Mouse (Mus musculus): Measurements from ENCODE around the gene Dnaic1. TPM values are rescaled to one million over a fixed set of nuclear protein-coding genes. Genes with fewer than 3 reads are reported as not detected.

Dnaic1 gene
- total and polyA plus RNA-seq, 2 experiments from 2014 or later, result 2.8 to 4.9 TPM

GRCm38 (mm10) chr4:41633001-41633400 is 63.4 kb downstream of the Dnaic1 start:
- no peak overlapping the region for H3K4me3 ChIP-seq (ENCODE audit: low read depth, low read length)
- DNase-seq (no peak), ATAC-seq (no peak)
- peaks cover 15% of the 10 kb centered on the region for H3K4me1 ChIP-seq (ENCODE audit: insufficient read depth)
- no peaks in the 10 kb centered on the region for H3K9me3 ChIP-seq (ENCODE audit: low read length)
- no peak overlapping the region for H3K4me2 ChIP-seq (ENCODE audit: low read depth)
- no peaks in the 10 kb centered on the region; the same call in 1 of the 2 replicates for H3K36me3 ChIP-seq (ENCODE audit: insufficient read depth)
- TF ChIP-seq CTCF (IDR thresholded peaks at IDR 0.05; ENCODE audit: low read depth), result no peak
- no peaks in the 10 kb centered on the region for H3K27me3 ChIP-seq (ENCODE audit: insufficient read depth, low read length)
- no peak overlapping the region for H3K9ac ChIP-seq
- 74% methylated on average over 9 of the region's 9 CpGs for WGBS
- no peak overlapping the region for H3K27ac ChIP-seq (ENCODE audit: low read depth, low read length)

DNA sequence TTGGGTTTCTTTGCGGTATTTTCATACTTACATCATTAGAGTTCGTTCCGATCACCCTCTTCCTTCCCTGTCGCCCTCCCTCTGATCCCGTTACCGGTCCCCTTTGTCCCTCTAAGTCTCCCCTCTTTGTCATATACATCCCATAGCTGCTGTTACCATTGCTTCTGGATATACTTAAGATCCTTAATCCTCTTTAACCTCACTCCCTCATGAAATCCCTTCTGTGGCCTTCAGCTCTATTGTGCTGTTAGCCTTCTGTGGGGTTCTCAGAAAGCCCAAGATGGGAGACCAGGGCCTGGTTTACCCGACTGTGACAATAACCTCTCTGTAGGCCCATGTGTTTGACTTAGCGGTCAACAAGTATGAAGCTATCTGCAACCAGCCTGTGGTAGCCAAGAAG is 65.1 kb downstream of the Dnaic1 start:
- H3K9me3 ChIP-seq (ENCODE audit: low read length), result no peaks in the 10 kb centered on the region
- DNase-seq (no peak), ATAC-seq (no peak)
- no peaks in the 10 kb centered on the region; the same call in 1 of the 2 replicates for H3K36me3 ChIP-seq (ENCODE audit: insufficient read depth)
- TF ChIP-seq CTCF (IDR thresholded peaks at IDR 0.05; ENCODE audit: low read depth), result no peak
- H3K27me3 ChIP-seq (ENCODE audit: insufficient read depth, low read length), result no peaks in the 10 kb centered on the region
- no peak overlapping the region for H3K9ac ChIP-seq
- 50% methylated on average over 8 of the region's 8 CpGs for WGBS
- H3K27ac ChIP-seq (ENCODE audit: low read depth, low read length), result no peak overlapping the region
- no peak overlapping the region for H3K4me3 ChIP-seq (ENCODE audit: low read depth, low read length)
- no peak overlapping the region for H3K4me2 ChIP-seq (ENCODE audit: low read depth)
- peaks cover 21% of the 10 kb centered on the region for H3K4me1 ChIP-seq (ENCODE audit: insufficient read depth)

DNA sequence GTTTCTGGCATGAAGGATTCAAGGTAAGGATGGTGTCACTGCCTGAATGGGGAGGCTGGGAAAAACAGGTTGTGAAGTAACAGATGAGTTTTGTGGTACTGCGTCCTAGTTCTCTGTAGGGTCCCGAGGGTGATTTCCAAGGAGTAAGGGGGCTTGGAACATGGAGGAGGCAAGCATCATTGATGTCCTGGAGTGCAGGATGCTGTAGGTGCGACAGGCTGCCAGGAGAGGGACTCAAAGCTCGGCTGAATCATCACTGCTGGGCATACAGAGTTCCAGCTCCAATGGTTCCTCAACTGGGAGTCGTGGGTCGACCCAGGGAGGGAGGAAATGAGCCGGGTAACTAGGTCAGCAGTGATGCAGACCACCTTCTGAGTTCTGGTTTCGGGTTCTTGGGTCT is 65.6 kb downstream of the Dnaic1 start:
- no peaks in the 10 kb centered on the region for H3K9me3 ChIP-seq (ENCODE audit: low read length)
- no peaks in the 10 kb centered on the region; the same call in 1 of the 2 replicates for H3K36me3 ChIP-seq (ENCODE audit: insufficient read depth)
- H3K9ac ChIP-seq, result no peak overlapping the region
- no peak overlapping the region for H3K27ac ChIP-seq (ENCODE audit: low read depth, low read length)
- DNase-seq, result no peak
- TF ChIP-seq CTCF (IDR thresholded peaks at IDR 0.05; ENCODE audit: low read depth), result 0 out of 2 replicates have a peak, but pooled peaks have one; percentile 14
- WGBS, result 80% methylated on average over 8 of the region's 8 CpGs
- ATAC-seq, result no peak
- H3K4me1 ChIP-seq (ENCODE audit: insufficient read depth), result peaks cover 21% of the 10 kb centered on the region
- H3K4me2 ChIP-seq (ENCODE audit: low read depth), result no peak overlapping the region
- no peak overlapping the region for H3K4me3 ChIP-seq (ENCODE audit: low read depth, low read length)
- no peaks in the 10 kb centered on the region for H3K27me3 ChIP-seq (ENCODE audit: insufficient read depth, low read length)

DNA sequence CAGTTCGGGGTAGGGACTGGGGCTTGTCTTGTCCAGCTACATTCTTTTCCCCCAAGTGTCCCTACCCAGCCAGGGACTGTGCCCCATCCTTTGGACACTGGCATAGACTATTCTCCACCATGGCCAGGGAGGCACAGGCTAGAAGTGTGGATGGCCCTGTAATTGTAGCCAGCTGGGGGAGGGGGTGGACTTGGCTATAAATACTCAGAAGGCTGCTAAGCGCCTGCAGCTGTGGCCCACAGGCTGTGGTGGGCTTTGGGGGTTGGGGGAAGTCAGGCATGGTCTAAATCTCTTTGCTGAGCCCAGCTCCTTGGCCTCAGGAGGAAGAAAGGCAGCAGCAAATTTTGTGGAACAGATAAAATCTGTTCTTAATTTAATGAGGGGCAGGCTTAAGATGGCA is 66.3 kb downstream of the Dnaic1 start:
- Histone ChIP-seq H3K27me3 (ENCODE audit: insufficient read depth, low read length) (no peaks in the 10 kb centered on the region), H3K9ac (no peak overlapping the region), H3K36me3 (ENCODE audit: insufficient read depth) (no peaks in the 10 kb centered on the region; the same call in 1 of the 2 replicates), H3K4me2 (ENCODE audit: low read depth) (no peak overlapping the region), H3K27ac (ENCODE audit: low read depth, low read length) (no peak overlapping the region), H3K4me1 (ENCODE audit: insufficient read depth) (peaks cover 20% of the 10 kb centered on the region), H3K9me3 (ENCODE audit: low read length) (no peaks in the 10 kb centered on the region), H3K4me3 (ENCODE audit: low read depth, low read length) (no peak overlapping the region)
- ATAC-seq, result no peak
- no peak for DNase-seq
- whole genome bisulfite sequencing, result 69% methylated on average over 2 of the region's 2 CpGs
- TF ChIP-seq CTCF (IDR thresholded peaks at IDR 0.05; ENCODE audit: low read depth), result no peak

- WGBS, result 76% methylated on average over 7 of the region's 7 CpGs
- no peak overlapping the region for H3K4me2 ChIP-seq (ENCODE audit: low read depth)
- no peaks in the 10 kb centered on the region for H3K27me3 ChIP-seq (ENCODE audit: insufficient read depth, low read length)
- no peak for DNase-seq
- H3K9me3 ChIP-seq (ENCODE audit: low read length), result no peaks in the 10 kb centered on the region
- H3K9ac ChIP-seq, result no peak overlapping the region
- peaks cover 15% of the 10 kb centered on the region for H3K4me1 ChIP-seq (ENCODE audit: insufficient read depth)
- H3K36me3 ChIP-seq (ENCODE audit: insufficient read depth), result no peaks in the 10 kb centered on the region; the same call in 1 of the 2 replicates
- ATAC-seq, result no peak
- no peak overlapping the region for H3K4me3 ChIP-seq (ENCODE audit: low read depth, low read length)
- H3K27ac ChIP-seq (ENCODE audit: low read depth, low read length), result no peak overlapping the region
- TF ChIP-seq CTCF (IDR thresholded peaks at IDR 0.05; ENCODE audit: low read depth), result no peak
Observed at GRCm38 (mm10) chr4:41636366-41636765, 66.8 kb downstream of the Dnaic1 start.

DNA sequence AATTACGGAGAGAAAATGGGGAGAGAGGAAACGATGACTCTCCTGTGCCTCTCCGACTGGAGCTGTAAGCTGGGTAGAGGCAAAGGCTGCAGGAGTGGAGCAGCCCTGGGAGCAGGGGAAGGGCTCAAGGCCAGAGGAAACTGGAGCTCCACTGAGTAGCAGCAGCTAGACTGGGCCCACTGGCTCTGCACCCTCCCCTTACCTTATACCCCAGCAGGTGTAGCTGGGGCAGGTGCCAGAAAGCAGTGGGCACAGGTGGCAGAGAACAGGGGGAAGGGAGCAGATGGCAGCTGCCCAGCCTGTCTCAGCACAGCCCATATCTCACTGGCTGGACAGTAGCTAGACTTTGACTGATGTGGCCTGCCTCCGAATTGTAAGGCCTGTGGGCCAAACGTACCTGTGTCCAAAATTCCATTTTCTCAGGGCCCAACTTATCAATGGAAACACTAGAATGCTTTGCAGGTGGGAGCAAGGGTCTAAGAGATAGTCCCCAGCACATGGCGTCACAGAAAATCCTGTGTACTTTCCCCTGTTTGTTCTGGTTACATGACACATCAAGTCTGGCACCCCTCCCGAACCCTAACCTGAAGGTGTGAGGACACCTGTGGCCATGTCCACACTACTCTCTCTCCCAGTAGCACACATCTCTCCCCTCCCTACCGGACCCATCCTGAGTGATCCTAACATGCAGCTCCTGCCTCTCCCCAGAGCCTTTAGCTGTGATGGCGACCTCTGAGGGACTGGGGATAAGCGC is 67.5 kb downstream of the Dnaic1 start:
- H3K36me3 ChIP-seq (ENCODE audit: insufficient read depth), result no peaks in the 10 kb centered on the region; the same call in 1 of the 2 replicates
- no peak overlapping the region for H3K9ac ChIP-seq
- no peaks in the 10 kb centered on the region for H3K9me3 ChIP-seq (ENCODE audit: low read length)
- H3K27me3 ChIP-seq (ENCODE audit: insufficient read depth, low read length), result no peaks in the 10 kb centered on the region
- 81% methylated on average over 10 of the region's 10 CpGs for WGBS
- H3K4me1 ChIP-seq (ENCODE audit: insufficient read depth), result peaks cover 12% of the 10 kb centered on the region
- no peak for TF ChIP-seq CTCF (IDR thresholded peaks at IDR 0.05; ENCODE audit: low read depth)
- DNase-seq (no peak), ATAC-seq (no peak)
- no peak overlapping the region for H3K4me3 ChIP-seq (ENCODE audit: low read depth, low read length)
- no peak overlapping the region for H3K4me2 ChIP-seq (ENCODE audit: low read depth)
- no peak overlapping the region for H3K27ac ChIP-seq (ENCODE audit: low read depth, low read length)

GRCm38 (mm10) chr4:41638186-41638731 is 68.7 kb downstream of the Dnaic1 start:
- peak overlapping the region; percentile 57; the same call in 1 of the 2 replicates for H3K4me3 ChIP-seq (ENCODE audit: low read depth, low read length)
- WGBS, result 91% methylated on average over 10 of the region's 10 CpGs

More at GRCm38 (mm10) chr4:41638186-41638731, 68.7 kb downstream of the Dnaic1 start:
- Histone ChIP-seq H3K36me3 (ENCODE audit: insufficient read depth) (no peaks in the 10 kb centered on the region; the same call in 1 of the 2 replicates), H3K9ac (peak overlapping the region; percentile 77), H3K4me1 (ENCODE audit: insufficient read depth) (peaks cover 12% of the 10 kb centered on the region), H3K27ac (ENCODE audit: low read depth, low read length) (no peak overlapping the region), H3K4me2 (ENCODE audit: low read depth) (peak overlapping the region; percentile 73), H3K27me3 (ENCODE audit: insufficient read depth, low read length) (no peaks in the 10 kb centered on the region), H3K9me3 (ENCODE audit: low read length) (no peaks in the 10 kb centered on the region)
- DNase-seq, result no peak
- no peak for ATAC-seq
- TF ChIP-seq CTCF (IDR thresholded peaks at IDR 0.05; ENCODE audit: low read depth), result no peak

All from forebrain, postnatal 0 days (tissue).